Mouse (Mus musculus): Measurements from ENCODE around the gene Fpr-rs6. TPM values are rescaled to one million over a fixed set of nuclear protein-coding genes. Genes with fewer than 3 reads are reported as not detected.

Gene Fpr-rs6
- total RNA-seq (2015; ENCODE audit: low replicate concordance): not detected in 2 replicates
- total RNA-seq (2017; ENCODE audit: low replicate concordance): not detected in 2 replicates

DNA sequence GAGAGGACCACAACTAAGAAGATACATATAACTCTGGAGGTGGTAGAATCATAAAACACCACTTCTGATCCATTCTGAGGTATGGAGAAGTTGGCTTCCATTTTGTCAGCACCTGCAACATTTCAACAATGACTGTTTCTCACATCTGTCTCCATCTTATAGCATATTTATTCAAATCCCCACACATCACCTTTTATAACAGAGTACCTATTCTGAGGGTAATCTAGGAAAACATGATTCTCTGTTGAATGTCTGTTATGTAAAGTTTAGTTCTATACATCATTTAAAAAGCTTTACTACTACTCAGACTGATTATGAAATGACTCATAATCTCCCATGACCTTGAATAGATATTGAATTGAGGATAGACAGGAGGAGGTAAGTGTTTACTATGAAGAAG, at the start of gene Fpr-rs6:
Gene Fpr-rs6 (minus strand): TSS at position 101 of the 400 bp plus-strand sequence.
- no peak for ATAC-seq (replicated peaks; ENCODE audit: low FRiP score, poor library complexity, severe bottlenecking)

Other genes starting within 250 kb of the Fpr-rs6 start
- gene Vmn2r104, start 134.8 kb downstream of the Fpr-rs6 start, total RNA-seq (2015; ENCODE audit: low replicate concordance): not detected in 2 replicates
- gene Vmn2r104, start 134.8 kb downstream of the Fpr-rs6 start, total RNA-seq (2017; ENCODE audit: low replicate concordance): 0.14 TPM in 1 of 2 replicates, not detected in the other
- not detected in 2 replicates for gene Fpr-rs7, start 68.9 kb downstream of the Fpr-rs6 start, total RNA-seq (2015; ENCODE audit: low replicate concordance)
- not detected in 2 replicates for gene Fpr-rs7, start 68.9 kb downstream of the Fpr-rs6 start, total RNA-seq (2017; ENCODE audit: low replicate concordance)
- not detected in 2 replicates for gene Vmn2r105, start 52.0 kb upstream of the Fpr-rs6 start, total RNA-seq (2015; ENCODE audit: low replicate concordance)
- gene Vmn2r105, start 52.0 kb upstream of the Fpr-rs6 start, total RNA-seq (2017; ENCODE audit: low replicate concordance): under 0.01 TPM in 1 of 2 replicates, not detected in the other
- gene Vmn2r106, start 102.5 kb upstream of the Fpr-rs6 start, total RNA-seq (2015; ENCODE audit: low replicate concordance): not detected in 2 replicates
- 0.26 TPM in 1 of 2 replicates, not detected in the other for gene Vmn2r106, start 102.5 kb upstream of the Fpr-rs6 start, total RNA-seq (2017; ENCODE audit: low replicate concordance)
- gene Vmn2r107, start 162.1 kb upstream of the Fpr-rs6 start, total RNA-seq (2015; ENCODE audit: low replicate concordance): not detected in 2 replicates
- 0.14 TPM in 1 of 2 replicates, not detected in the other for gene Vmn2r107, start 162.1 kb upstream of the Fpr-rs6 start, total RNA-seq (2017; ENCODE audit: low replicate concordance)
- not detected in 2 replicates for gene Vmn1r224, start 231.0 kb upstream of the Fpr-rs6 start, total RNA-seq (2015; ENCODE audit: low replicate concordance)
- 0.14 TPM in 1 of 2 replicates, not detected in the other for gene Vmn1r224, start 231.0 kb upstream of the Fpr-rs6 start, total RNA-seq (2017; ENCODE audit: low replicate concordance)